Mouse (Mus musculus) spleen, postnatal 10 days (tissue): ENCODE measurements around the gene Cyp26b1.

Experiments
- DNase-seq, 2 experiments: peaks; one replicate each; pipeline ENCODE4 v3.0.0; 2021 to 2022; ENCODE audit warnings: low spot score in 2 of 2

Gene Cyp26b1

GRCm38 (mm10) chr6:84587471-84588101, 6.1 kb downstream of the Cyp26b1 start:
- peak in 1 of 2 experiments; percentile 35 for DNase-seq

GRCm38 (mm10) chr6:84586551-84587200, 7.0 kb downstream of the Cyp26b1 start:
- DNase-seq, result peak in 1 of 2 experiments; percentile 10

- DNase-seq, result peak in 1 of 2 experiments; percentile 13
Observed at GRCm38 (mm10) chr6:84585686-84586300, 7.9 kb downstream of the Cyp26b1 start.

GRCm38 (mm10) chr6:84584783-84585685, 8.7 kb downstream of the Cyp26b1 start:
- DNase-seq, result peak in 1 of 2 experiments; percentile 13

GRCm38 (mm10) chr6:84583841-84584782, 9.6 kb downstream of the Cyp26b1 start:
- DNase-seq, result peak in 1 of 2 experiments; percentile 14

- peak in 1 of 2 experiments; percentile 53 for DNase-seq
Observed at GRCm38 (mm10) chr6:84583371-84583770, 10.3 kb downstream of the Cyp26b1 start.

- peak in 1 of 2 experiments; percentile 7 for DNase-seq
Observed at GRCm38 (mm10) chr6:84582826-84583225, 10.9 kb downstream of the Cyp26b1 start.

GRCm38 (mm10) chr6:84581833-84582445, 11.8 kb downstream of the Cyp26b1 start:
- no peak for DNase-seq

GRCm38 (mm10) chr6:84580979-84581832, 12.5 kb downstream of the Cyp26b1 start:
- DNase-seq, result no peak

- no peak for DNase-seq
Observed at GRCm38 (mm10) chr6:84579508-84579907, 14.2 kb downstream of the Cyp26b1 start.

GRCm38 (mm10) chr6:84578928-84579327, 14.8 kb downstream of the Cyp26b1 start:
- DNase-seq, result no peak

GRCm38 (mm10) chr6:84577898-84578297, 15.8 kb downstream of the Cyp26b1 start:
- DNase-seq, result no peak

- DNase-seq, result no peak
Observed at GRCm38 (mm10) chr6:84573905-84574660, 19.6 kb downstream of the Cyp26b1 start.

GRCm38 (mm10) chr6:84570039-84570438, 23.7 kb downstream of the Cyp26b1 start:
- DNase-seq, result no peak

GRCm38 (mm10) chr6:84569590-84569989, 24.1 kb downstream of the Cyp26b1 start:
- no peak for DNase-seq

GRCm38 (mm10) chr6:84568880-84569279, 24.8 kb downstream of the Cyp26b1 start:
- no peak for DNase-seq

- no peak for DNase-seq
Observed at GRCm38 (mm10) chr6:84567696-84568095, 26.0 kb downstream of the Cyp26b1 start.

GRCm38 (mm10) chr6:84566825-84567224, 26.9 kb downstream of the Cyp26b1 start:
- DNase-seq, result no peak

GRCm38 (mm10) chr6:84565245-84565644, 28.5 kb downstream of the Cyp26b1 start:
- no peak for DNase-seq
